17 mouse cellular contexts compared by ENCODE assay signal in genomic region chr14:61620371-61620770, GRCm38 (mm10). TPM values are rescaled to one million over a fixed set of nuclear protein-coding genes. Genes with fewer than 3 reads are reported as not detected.
"Had no signal": no experiment of that assay in that cellular context is flagged by ENCODE, and none has a peak within 500 bp of the region (broad histone marks: within the 10 kb centered on the region; RNA-seq: fewer than 3 reads in every experiment).

No protein-coding gene starts in this region.

- DNase-seq: retina, postnatal 1 day; right cerebral cortex, adult 18-20 months; right cerebral cortex, postnatal 14 days; right cerebral cortex, postnatal 25 days; right cerebral cortex, postnatal 4 days; spleen, adult 18-20 months; thymus, adult 18-20 months; thymus, adult 2 months; thymus, postnatal 14 days; thymus, postnatal 25 days; thymus, postnatal 36 days; thymus, postnatal 4 days had no signal

- H3K4me3 ChIP-seq: neural tube, embryonic 13.5 days; neural tube, embryonic 15.5 days; stomach, embryonic 15.5 days had no signal

- H3K4me1 ChIP-seq: neural tube, embryonic 13.5 days; neural tube, embryonic 15.5 days; stomach, embryonic 15.5 days had no signal

RNA-seq across cellular contexts. Expression of gene Kcnrg, which starts 13.1 kb away (rescaled TPM):
- polyA plus RNA-seq: small intestine, adult 2 months; spleen, adult 2 months had no signal
